Mouse (Mus musculus) activated CD4-positive, CD25-positive, alpha-beta regulatory T cell, adult 4 months (primary cell): Measurements from ENCODE around the gene Wnt1. TPM values are rescaled to one million over a fixed set of nuclear protein-coding genes. Genes with fewer than 3 reads are reported as not detected.

Experiments used
- ATAC-seq: one replicate; pipeline ENCODE4 v1.8.0; 2017
- polyA plus RNA-seq, 2 experiments: library from polyadenylated mRNA; unstranded; fragments of 100-300 nt; shearing (Covaris generic); gene quantifications; one replicate each; pipeline ENCODE4 v1.2.1; 2017

Gene Wnt1
- polyA plus RNA-seq, 2 experiments from 2014 or later: not detected

GRCm38 (mm10) chr15:98778191-98778770, 11.4 kb upstream of the Wnt1 start:
- no peak for ATAC-seq

GRCm38 (mm10) chr15:98778806-98779205, 10.9 kb upstream of the Wnt1 start:
- no peak for ATAC-seq

GRCm38 (mm10) chr15:98780075-98780474, 9.6 kb upstream of the Wnt1 start:
- ATAC-seq: no peak

- ATAC-seq: no peak
Observed at GRCm38 (mm10) chr15:98780573-98780972, 9.1 kb upstream of the Wnt1 start.

- ATAC-seq: no peak
Observed at GRCm38 (mm10) chr15:98781166-98781565, 8.5 kb upstream of the Wnt1 start.

- no peak for ATAC-seq
Observed at GRCm38 (mm10) chr15:98785744-98786143, 3.9 kb upstream of the Wnt1 start.

- ATAC-seq: no peak
Observed at GRCm38 (mm10) chr15:98787930-98788329, 1.7 kb upstream of the Wnt1 start.

GRCm38 (mm10) chr15:98788972-98789660, 541 bp upstream of the Wnt1 start:
- no peak for ATAC-seq

- ATAC-seq: no peak
Observed at GRCm38 (mm10) chr15:98790761-98791160, 1.1 kb downstream of the Wnt1 start.

GRCm38 (mm10) chr15:98791221-98791620, 1.6 kb downstream of the Wnt1 start:
- no peak for ATAC-seq

- ATAC-seq: no peak
Observed at GRCm38 (mm10) chr15:98791771-98792170, 2.1 kb downstream of the Wnt1 start.

GRCm38 (mm10) chr15:98792233-98793020, 2.8 kb downstream of the Wnt1 start:
- ATAC-seq: no peak

GRCm38 (mm10) chr15:98793141-98793698, 3.6 kb downstream of the Wnt1 start:
- no peak for ATAC-seq

- ATAC-seq: no peak
Observed at GRCm38 (mm10) chr15:98796803-98797595, 7.3 kb downstream of the Wnt1 start.

- no peak for ATAC-seq
Observed at GRCm38 (mm10) chr15:98797835-98798492, 8.3 kb downstream of the Wnt1 start.

GRCm38 (mm10) chr15:98798903-98799302, 9.2 kb downstream of the Wnt1 start:
- ATAC-seq: no peak

GRCm38 (mm10) chr15:98799396-98799795, 9.7 kb downstream of the Wnt1 start:
- peak; percentile 45 for ATAC-seq

GRCm38 (mm10) chr15:98802926-98803325, 13.3 kb downstream of the Wnt1 start:
- no peak for ATAC-seq

GRCm38 (mm10) chr15:98804054-98804453, 14.4 kb downstream of the Wnt1 start:
- peak; percentile 34 for ATAC-seq

- peak; percentile 15 for ATAC-seq
Observed at GRCm38 (mm10) chr15:98805324-98806040, 15.8 kb downstream of the Wnt1 start.
